Mouse (Mus musculus) embryo, embryonic 11 days (tissue): ENCODE results near the gene Rimbp2.
A peak's percentile ranks its signal among the peaks of the same experiment; 100 is the strongest.
"Not testable (repeated sequence)": the region's sequence is repeated elsewhere in the genome, so short reads cannot be mapped to it uniquely, and the experiment has no call there.

Experiments used
- DNase-seq: peaks from one replicate; pipeline ENCODE4 v3.0.0-alpha.2; 2015

The Rimbp2 gene

GRCm38 (mm10) chr5:128953278-128954070, at the start of gene Rimbp2:
Gene Rimbp2, minus strand, starts transcription at chr5:128953486.
- DNase-seq = peak; percentile 88

DNA sequence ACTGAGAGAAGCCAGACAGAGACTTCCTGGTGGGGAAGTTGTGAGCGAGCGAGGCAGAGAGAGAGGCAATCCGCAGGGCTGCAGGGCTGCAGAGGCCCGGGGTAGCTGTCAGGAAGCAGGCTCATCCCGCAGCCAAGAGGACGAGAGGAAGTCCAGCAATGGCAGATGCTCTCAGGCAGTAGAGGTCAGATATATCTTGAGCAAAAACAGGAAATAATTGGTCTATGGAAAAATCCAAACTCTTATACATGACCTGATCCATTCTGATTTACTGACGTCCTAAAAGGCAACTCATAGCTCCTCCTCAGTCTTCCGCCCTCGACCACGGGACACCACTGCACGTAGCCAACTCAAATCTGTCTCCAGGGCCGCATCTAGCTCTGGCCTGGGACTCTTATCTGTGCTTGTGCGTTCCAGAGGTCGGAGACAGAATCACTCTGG, 49.3 kb upstream of the Rimbp2 start:
- DNase-seq = peak; percentile 8

GRCm38 (mm10) chr5:129000706-129001468, 47.6 kb upstream of the Rimbp2 start:
- DNase-seq = peak; percentile 40

- DNase-seq = no peak
Measured at GRCm38 (mm10) chr5:128987141-128987954, 34.1 kb upstream of the Rimbp2 start.

- no peak for DNase-seq
Measured at GRCm38 (mm10) chr5:128985946-128986345, 32.7 kb upstream of the Rimbp2 start.

- DNase-seq = no peak
Measured at GRCm38 (mm10) chr5:128984536-128984935, 31.2 kb upstream of the Rimbp2 start.

DNA sequence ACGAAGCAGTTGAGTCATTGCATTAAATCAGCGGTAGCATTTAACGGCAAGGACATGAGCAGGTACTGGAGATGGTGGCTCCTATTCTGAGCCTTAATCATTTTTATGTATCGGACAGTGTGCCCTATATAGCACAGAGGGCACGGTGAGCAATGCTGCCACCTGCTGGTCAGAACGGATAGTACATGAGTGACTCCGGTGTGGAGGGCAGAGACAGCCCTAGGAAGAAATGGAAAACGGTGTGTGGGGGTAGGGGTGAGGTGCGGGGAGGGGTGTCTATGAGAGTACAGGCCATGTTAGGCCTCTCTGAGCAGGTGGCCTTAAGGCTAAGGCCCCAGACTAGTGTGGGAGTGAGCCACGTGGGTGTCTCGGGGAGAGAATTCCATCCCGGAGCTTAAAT, 28.3 kb upstream of the Rimbp2 start:
- DNase-seq = peak; percentile 67

GRCm38 (mm10) chr5:128980857-128981256, 27.6 kb upstream of the Rimbp2 start:
- no peak for DNase-seq

GRCm38 (mm10) chr5:128978957-128979356, 25.7 kb upstream of the Rimbp2 start:
- DNase-seq = no peak

DNA sequence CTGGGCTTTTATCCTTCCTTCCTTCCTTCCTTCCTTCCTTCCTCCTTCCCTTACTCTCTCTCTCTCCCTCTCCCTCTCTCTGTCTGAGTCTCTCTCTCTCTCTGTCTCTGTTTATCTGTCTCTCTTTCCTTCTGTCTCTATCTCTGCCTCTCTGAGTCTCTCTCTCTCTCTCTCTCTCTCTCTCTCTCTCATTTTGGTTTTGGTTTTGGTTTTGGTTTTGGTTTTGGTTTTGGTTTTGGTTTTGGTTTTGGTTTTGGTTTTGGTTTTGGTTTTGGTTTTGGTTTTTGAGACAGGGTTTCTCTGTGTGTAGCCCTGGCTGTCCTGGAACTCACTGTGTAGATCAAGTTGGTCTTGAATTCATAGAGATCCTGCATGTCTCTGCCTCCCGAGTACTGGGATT, 24.2 kb upstream of the Rimbp2 start:
- not testable (repeated sequence) for DNase-seq

DNA sequence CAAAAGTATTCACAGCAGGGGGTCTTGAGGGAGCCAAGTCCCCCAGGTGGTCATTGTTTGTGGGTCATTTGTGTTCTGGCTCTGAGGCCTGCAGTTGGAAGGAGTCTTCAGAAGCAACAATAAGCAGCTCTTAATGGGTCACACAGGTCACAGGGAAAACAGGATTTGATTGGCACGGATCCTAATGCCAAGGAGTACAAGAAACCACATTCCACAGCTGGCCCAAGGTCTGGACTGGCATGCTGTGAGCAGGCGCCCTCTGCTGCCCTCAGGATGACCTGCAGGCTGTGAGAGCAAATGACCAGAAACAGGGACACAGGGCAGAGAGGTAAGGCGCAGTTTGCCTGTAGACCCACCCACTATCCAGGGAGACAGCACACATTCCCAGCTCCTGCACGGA, 23.0 kb upstream of the Rimbp2 start:
- peak; percentile 69 for DNase-seq

GRCm38 (mm10) chr5:128971298-128971697, 18.0 kb upstream of the Rimbp2 start:
- peak; percentile 84 for DNase-seq

DNA sequence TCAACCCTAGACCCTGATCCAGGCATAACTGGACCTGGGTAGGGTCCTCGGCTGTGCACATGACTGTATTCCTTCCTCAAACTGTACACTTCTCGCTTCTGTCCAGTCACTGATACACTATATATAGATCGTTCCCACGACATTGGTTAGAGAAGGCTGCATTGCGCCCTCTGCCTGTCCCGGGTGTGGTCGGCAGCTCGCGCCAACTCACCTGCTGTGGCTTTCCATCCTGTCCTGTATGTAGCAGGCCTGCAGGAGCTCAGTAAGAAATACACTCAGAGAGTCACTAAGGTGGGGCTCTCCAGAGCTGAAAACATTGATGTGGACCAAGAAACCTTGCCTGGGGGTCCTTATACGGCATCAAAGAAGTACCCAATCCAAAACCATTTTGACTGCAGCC, 17.6 kb upstream of the Rimbp2 start:
- DNase-seq = no peak

DNA sequence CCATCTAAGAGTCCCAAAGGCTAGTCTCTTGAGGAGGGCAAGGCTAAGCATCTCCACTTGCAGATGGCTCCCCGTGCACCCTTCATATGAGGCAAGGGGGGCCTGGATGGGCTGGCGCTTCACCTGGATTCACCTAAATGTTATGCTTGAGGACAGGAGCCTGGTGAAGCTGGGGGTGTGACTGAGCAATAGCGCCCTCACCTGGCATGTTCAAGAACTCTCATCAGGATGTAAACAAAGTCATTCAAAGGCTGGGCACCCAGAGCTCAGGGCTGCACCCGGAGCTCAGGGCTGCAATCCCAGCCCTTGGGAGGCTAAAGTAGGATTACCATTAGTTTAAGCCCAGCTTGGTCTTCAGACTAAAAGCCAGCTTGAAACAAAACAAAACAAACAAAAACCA, 11.1 kb upstream of the Rimbp2 start:
- DNase-seq = no peak

- DNase-seq = no peak
Measured at GRCm38 (mm10) chr5:128958916-128959315, 5.6 kb upstream of the Rimbp2 start.

GRCm38 (mm10) chr5:128954371-128954770, 1.1 kb upstream of the Rimbp2 start:
- DNase-seq = not testable (repeated sequence)

DNA sequence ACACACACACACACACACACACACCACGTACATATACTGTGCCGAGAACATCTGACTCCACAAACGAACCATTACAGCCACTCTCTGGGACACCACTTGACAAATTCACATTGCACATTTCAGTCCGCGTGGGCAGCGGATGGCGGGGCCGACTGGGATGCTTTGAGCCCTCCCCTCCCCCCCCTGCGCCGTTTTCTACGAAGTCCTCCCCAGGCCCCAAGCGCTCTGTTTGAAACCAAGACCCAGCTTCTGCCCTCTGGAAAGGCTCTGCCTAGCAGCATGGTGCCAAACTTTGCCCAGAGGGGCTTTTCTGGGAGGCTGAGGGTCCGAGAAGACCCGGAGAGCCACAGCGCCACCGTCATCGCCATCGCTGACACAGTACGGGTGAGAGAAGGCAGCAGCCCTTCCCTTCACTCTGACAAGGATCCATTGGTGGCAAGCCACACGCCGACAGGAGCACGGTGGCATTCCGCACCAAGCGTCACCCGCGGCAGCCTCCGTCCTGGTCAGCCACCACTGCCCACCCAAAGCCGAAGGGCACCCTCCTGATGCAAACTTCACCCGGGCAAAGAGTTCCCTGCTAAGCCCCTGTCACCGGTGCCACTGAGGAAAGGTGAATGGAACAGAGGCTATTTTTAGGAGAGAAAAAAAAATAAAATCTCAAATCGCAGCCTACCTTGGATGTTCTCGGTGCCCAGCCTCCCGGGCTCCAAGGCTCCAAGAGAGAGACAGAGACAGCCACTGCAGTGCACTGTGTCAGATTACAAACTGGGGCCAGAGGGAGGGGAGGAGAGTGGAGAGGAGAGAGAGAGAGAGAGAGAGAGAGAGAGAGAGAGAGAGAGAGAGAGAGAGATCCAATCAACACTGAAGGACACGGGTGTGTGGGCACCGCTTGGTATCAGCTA, 743 bp downstream of the Rimbp2 start:
- peak; percentile 53 for DNase-seq

GRCm38 (mm10) chr5:128951472-128951871, 1.8 kb downstream of the Rimbp2 start:
- no peak for DNase-seq

DNA sequence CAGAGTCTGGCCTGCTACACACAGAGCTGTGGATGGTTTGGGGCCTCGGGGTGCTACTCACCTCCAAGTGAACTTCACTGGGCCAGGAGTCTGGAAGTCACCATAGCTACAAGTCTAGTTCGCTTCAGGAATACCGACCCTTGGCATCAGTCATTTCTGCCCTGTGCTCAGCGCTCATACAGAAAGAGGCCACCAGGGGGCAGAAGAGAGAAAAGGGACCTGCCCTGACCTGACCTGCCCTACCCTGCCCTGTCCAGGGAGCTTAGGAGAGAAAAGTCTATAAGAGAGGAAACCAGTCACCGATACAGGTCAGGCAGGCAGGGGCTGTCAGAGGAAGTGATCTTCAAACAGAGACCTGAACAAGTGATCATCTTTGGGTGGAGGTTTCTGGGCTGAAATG, 6.2 kb downstream of the Rimbp2 start:
- peak; percentile 11 for DNase-seq

DNA sequence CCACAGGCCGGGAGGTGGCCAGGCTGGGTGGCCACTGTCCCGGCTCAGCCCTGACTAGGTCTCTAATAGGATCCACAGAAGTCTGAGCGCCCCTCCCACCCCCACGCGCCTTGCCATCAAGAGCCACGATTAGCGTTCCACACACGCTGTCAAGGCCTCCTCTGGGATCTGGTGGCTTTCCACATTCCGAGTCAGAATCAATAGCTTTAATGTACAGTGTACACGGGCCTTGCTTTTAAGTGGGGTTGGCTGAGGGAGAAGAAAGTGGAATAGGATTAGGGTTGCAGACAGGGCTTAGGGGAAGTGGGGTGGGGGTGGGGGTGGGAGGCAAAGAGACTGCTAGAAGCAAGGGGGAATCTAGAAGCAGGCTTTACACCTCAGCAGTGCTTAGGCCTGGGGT, 12.8 kb downstream of the Rimbp2 start:
- no peak for DNase-seq

- no peak for DNase-seq
Measured at GRCm38 (mm10) chr5:128935359-128935899, 17.9 kb downstream of the Rimbp2 start.

- no peak for DNase-seq
Measured at GRCm38 (mm10) chr5:128932776-128933175, 20.5 kb downstream of the Rimbp2 start.
